Mouse (Mus musculus) neural tube, embryonic 13.5 days (tissue): ENCODE data around the gene Dmbt1. TPM values are rescaled to one million over a fixed set of nuclear protein-coding genes. Genes with fewer than 3 reads are reported as not detected.
"Not testable (repeated sequence)": the region's sequence is repeated elsewhere in the genome, so short reads cannot be mapped to it uniquely, and the experiment has no call there.

Source experiments
- ATAC-seq: fragments of 200-750 bp; cut with Nextera tagmentation; 2 replicates; pipeline ENCODE4 v1.8.0; 2017; ENCODE audit warnings: low read depth, mild to moderate bottlenecking, moderate TSS enrichment, moderate library complexity
- H3K27ac ChIP-seq: fragments of 300-500 bp; sonication (generic); replicated peaks from 2 replicates; pipeline ENCODE4 v1.5.1; 2015; ENCODE audit warnings: moderate library complexity, mild to moderate bottlenecking, inconsistent platforms
- H3K27me3 ChIP-seq: fragments of 300-500 bp; sonication (generic); 2 replicates; pipeline ENCODE4 v1.6.1; 2015; ENCODE audit warnings: mild to moderate bottlenecking, inconsistent platforms
- H3K36me3 ChIP-seq: fragments of 300-500 bp; sonication (generic); 2 replicates; pipeline ENCODE4 v1.6.1; 2015; ENCODE audit warnings: mild to moderate bottlenecking, inconsistent platforms
- H3K4me1 ChIP-seq: fragments of 300-500 bp; sonication (generic); replicated peaks from 2 replicates; pipeline ENCODE4 v1.6.1; 2015; ENCODE audit warnings: inconsistent platforms
- H3K4me2 ChIP-seq: fragments of 300-500 bp; sonication (generic); 2 replicates; pipeline ENCODE4 v1.6.1; 2015; ENCODE audit warnings: inconsistent platforms, mild to moderate bottlenecking, moderate library complexity
- H3K4me3 ChIP-seq: fragments of 300-500 bp; sonication (generic); 2 replicates; pipeline ENCODE4 v1.5.1; 2015; ENCODE audit warnings: mild to moderate bottlenecking, inconsistent platforms
- H3K9ac ChIP-seq: fragments of 300-500 bp; sonication (generic); 2 replicates; pipeline ENCODE4 v1.6.1; 2015; ENCODE audit warnings: moderate library complexity, mild to moderate bottlenecking, inconsistent platforms
- H3K9me3 ChIP-seq: fragments of 300-500 bp; sonication (generic); 2 replicates; pipeline ENCODE4 v1.6.1; 2016; ENCODE audit warnings: inconsistent platforms
- WGBS: fragments of 180-500 bp; shearing (Covaris S2); methylation state at CpG from one replicate; pipeline ENCODE4 v1.1.7; 2015; 5-methylcytosine and 5-hydroxymethylcytosine counted together
- polyA plus RNA-seq: library from polyadenylated mRNA; unstranded; fragments of >200 nt; fragmentation: Nextera tagmentation; extraction: Ambion mirVana; gene quantifications from 2 replicates; pipeline ENCODE4 v1.2.1, GENCODE M21; 2015

Dmbt1 gene
- polyA plus RNA-seq, 1 experiment from 2014 or later: not detected

- WGBS: 93% methylated on average over 2 of the region's 2 CpGs
- H3K4me3 ChIP-seq: no peak overlapping the region
- no peak overlapping the region for H3K9ac ChIP-seq
- no peaks in the 10 kb centered on the region for H3K36me3 ChIP-seq
- no peak overlapping the region for H3K27ac ChIP-seq
- ATAC-seq: no peak
- no peak overlapping the region for H3K4me2 ChIP-seq
- H3K4me1 ChIP-seq: no peaks in the 10 kb centered on the region
- H3K27me3 ChIP-seq: no peaks in the 10 kb centered on the region
- H3K9me3 ChIP-seq: peaks cover 17% of the 10 kb centered on the region
Observed at GRCm38 (mm10) chr7:131007221-131007620, 24.6 kb upstream of the Dmbt1 start.

GRCm38 (mm10) chr7:131009178-131009577 is 22.7 kb upstream of the Dmbt1 start:
- H3K27me3 ChIP-seq: no peaks in the 10 kb centered on the region
- H3K4me3 ChIP-seq: no peak overlapping the region
- ATAC-seq: no peak
- 75% methylated on average over 5 of the region's 5 CpGs for WGBS
- H3K9ac ChIP-seq: no peak overlapping the region
- H3K4me1 ChIP-seq: no peaks in the 10 kb centered on the region
- no peak overlapping the region for H3K27ac ChIP-seq
- H3K36me3 ChIP-seq: no peaks in the 10 kb centered on the region
- H3K9me3 ChIP-seq: peaks cover 17% of the 10 kb centered on the region
- no peak overlapping the region for H3K4me2 ChIP-seq

- no peak for ATAC-seq
- Histone ChIP-seq H3K4me1 (no peaks in the 10 kb centered on the region), H3K27me3 (no peaks in the 10 kb centered on the region), H3K4me2 (no peak overlapping the region), H3K27ac (no peak overlapping the region), H3K4me3 (no peak overlapping the region), H3K9me3 (peaks cover 7% of the 10 kb centered on the region), H3K9ac (no peak overlapping the region), H3K36me3 (no peaks in the 10 kb centered on the region)
- 89% methylated on average over 1 of the region's 1 CpGs for WGBS
Observed at GRCm38 (mm10) chr7:131011901-131012300, 20.0 kb upstream of the Dmbt1 start.

GRCm38 (mm10) chr7:131019181-131019580 is 12.7 kb upstream of the Dmbt1 start:
- H3K4me2 ChIP-seq: no peak overlapping the region
- peaks cover 6% of the 10 kb centered on the region for H3K9me3 ChIP-seq
- H3K27ac ChIP-seq: no peak overlapping the region
- H3K9ac ChIP-seq: no peak overlapping the region
- 88% methylated on average over 2 of the region's 2 CpGs for WGBS
- no peak for ATAC-seq
- H3K27me3 ChIP-seq: no peaks in the 10 kb centered on the region
- no peaks in the 10 kb centered on the region for H3K4me1 ChIP-seq
- no peak overlapping the region for H3K4me3 ChIP-seq
- no peaks in the 10 kb centered on the region for H3K36me3 ChIP-seq

DNA sequence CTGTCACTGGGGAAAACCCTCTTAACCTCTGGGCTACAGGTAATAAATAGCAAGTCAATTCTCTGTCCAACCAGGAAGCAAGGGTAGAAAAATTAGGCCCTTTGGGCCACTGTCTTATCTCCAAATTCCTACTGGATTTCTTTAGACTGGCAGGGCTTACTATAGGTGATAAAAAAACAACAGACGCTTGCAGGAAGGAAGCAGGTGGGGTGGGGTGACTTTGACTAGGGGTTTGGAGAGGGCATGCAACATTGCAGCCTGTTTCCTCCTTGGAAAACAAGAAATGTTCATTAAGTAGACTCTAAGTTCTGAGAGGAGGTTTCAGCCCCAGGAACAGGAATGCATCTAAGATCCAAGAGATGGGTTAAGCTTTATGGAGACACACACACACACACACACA is 7.0 kb upstream of the Dmbt1 start:
- ATAC-seq: no peak
- Histone ChIP-seq H3K27me3 (no peaks in the 10 kb centered on the region), H3K4me1 (no peaks in the 10 kb centered on the region), H3K27ac (no peak overlapping the region), H3K9ac (no peak overlapping the region), H3K4me3 (no peak overlapping the region), H3K9me3 (no peaks in the 10 kb centered on the region), H3K4me2 (no peak overlapping the region), H3K36me3 (no peaks in the 10 kb centered on the region)
- 84% methylated on average over 1 of the region's 1 CpGs for WGBS

- no peaks in the 10 kb centered on the region for H3K27me3 ChIP-seq
- no peaks in the 10 kb centered on the region for H3K36me3 ChIP-seq
- H3K9me3 ChIP-seq: no peaks in the 10 kb centered on the region
- H3K9ac ChIP-seq: no peak overlapping the region
- 82% methylated on average over 1 of the region's 1 CpGs for WGBS
- H3K4me3 ChIP-seq: no peak overlapping the region
- H3K4me2 ChIP-seq: no peak overlapping the region
- H3K27ac ChIP-seq: no peak overlapping the region
- H3K4me1 ChIP-seq: no peaks in the 10 kb centered on the region
- ATAC-seq: no peak
Observed at GRCm38 (mm10) chr7:131027557-131027956, 4.3 kb upstream of the Dmbt1 start.

DNA sequence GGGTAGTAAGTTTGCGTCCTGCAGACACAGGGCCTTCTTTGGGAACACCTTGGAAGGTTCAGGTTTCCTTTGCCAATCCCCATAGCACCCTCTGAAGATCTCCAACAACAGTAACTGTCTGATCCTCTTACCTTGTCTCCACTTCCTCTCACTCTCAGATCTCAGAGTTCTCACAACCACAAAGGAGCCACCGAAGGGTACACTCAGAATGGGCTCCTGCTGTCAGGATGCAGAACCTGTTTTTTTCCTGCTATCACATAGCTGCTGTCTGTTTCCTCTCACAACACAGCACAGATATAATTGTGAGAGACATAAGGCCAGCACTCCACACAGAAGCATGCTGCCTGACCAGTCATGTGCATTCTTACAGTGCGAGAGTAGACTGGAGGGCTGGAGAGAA is 4.5 kb downstream of the Dmbt1 start:
- H3K4me3 ChIP-seq: no peak overlapping the region
- H3K36me3 ChIP-seq: no peaks in the 10 kb centered on the region
- H3K4me1 ChIP-seq: no peaks in the 10 kb centered on the region
- H3K27me3 ChIP-seq: no peaks in the 10 kb centered on the region
- no peak overlapping the region for H3K27ac ChIP-seq
- H3K9me3 ChIP-seq: no peaks in the 10 kb centered on the region
- H3K4me2 ChIP-seq: no peak overlapping the region
- no peak overlapping the region for H3K9ac ChIP-seq
- ATAC-seq: no peak
- WGBS: 86% methylated on average over 3 of the region's 3 CpGs

DNA sequence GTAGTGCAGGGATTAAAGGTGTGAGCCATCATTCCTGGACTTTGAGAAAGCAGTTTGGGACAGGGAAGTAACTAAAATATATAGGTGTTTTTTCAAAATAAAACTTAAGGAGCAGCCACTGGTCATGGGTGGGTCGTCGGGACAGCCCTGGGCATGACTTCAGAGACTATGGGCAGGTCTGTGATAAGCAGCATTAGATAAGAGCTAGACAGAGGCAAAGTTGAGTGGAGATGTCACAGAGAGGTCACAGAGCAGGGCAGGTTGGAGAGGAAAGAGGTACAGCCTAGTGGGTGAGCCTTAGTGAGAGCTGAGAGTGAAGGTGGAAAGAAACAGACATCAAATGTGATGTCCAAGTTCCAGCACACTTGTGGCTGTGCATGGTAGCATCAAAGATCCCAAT is 5.2 kb downstream of the Dmbt1 start:
- Histone ChIP-seq H3K27ac (no peak overlapping the region), H3K4me2 (no peak overlapping the region), H3K4me3 (no peak overlapping the region), H3K36me3 (no peaks in the 10 kb centered on the region), H3K4me1 (no peaks in the 10 kb centered on the region), H3K9ac (no peak overlapping the region), H3K27me3 (no peaks in the 10 kb centered on the region), H3K9me3 (no peaks in the 10 kb centered on the region)
- no peak for ATAC-seq
- WGBS: 94% methylated on average over 2 of the region's 2 CpGs

DNA sequence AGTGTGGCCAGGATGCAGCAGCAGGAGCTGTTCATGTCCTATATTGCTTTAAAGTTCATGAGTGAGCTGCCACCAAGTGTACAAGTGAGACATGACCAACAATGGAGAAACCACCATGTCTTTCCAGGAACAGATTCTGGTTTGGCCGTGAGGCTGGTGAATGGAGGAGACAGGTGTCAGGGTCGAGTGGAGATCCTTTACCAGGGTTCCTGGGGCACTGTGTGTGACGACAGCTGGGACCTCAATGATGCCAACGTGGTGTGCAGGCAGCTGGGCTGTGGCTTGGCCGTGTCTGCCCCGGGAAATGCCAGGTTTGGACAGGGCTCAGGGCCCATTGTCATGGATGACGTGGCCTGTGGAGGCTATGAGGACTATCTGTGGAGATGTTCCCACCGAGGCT is 8.9 kb downstream of the Dmbt1 start:
- WGBS: 92% methylated on average over 8 of the region's 8 CpGs
- ATAC-seq, H3K9ac ChIP-seq, H3K36me3 ChIP-seq, H3K27me3 ChIP-seq, H3K4me1 ChIP-seq, H3K27ac ChIP-seq, H3K9me3 ChIP-seq, H3K4me3 ChIP-seq, H3K4me2 ChIP-seq: not testable (repeated sequence)

GRCm38 (mm10) chr7:131042657-131043056 is 10.8 kb downstream of the Dmbt1 start:
- 68% methylated on average over 1 of the region's 1 CpGs for WGBS

GRCm38 (mm10) chr7:131045258-131045835 is 13.5 kb downstream of the Dmbt1 start:
- H3K9ac ChIP-seq, H3K27ac ChIP-seq, H3K4me1 ChIP-seq, H3K4me3 ChIP-seq, H3K4me2 ChIP-seq, H3K27me3 ChIP-seq, H3K9me3 ChIP-seq, ATAC-seq, H3K36me3 ChIP-seq: not testable (repeated sequence)
- 38% methylated on average over 3 of the region's 3 CpGs for WGBS

More at GRCm38 (mm10) chr7:131042657-131043056, 10.8 kb downstream of the Dmbt1 start:
- Histone ChIP-seq H3K4me3 (no peak overlapping the region), H3K27ac (no peak overlapping the region), H3K9me3 (no peaks in the 10 kb centered on the region), H3K4me2 (no peak overlapping the region), H3K9ac (no peak overlapping the region), H3K27me3 (no peaks in the 10 kb centered on the region), H3K36me3 (no peaks in the 10 kb centered on the region), H3K4me1 (no peaks in the 10 kb centered on the region)
- no peak for ATAC-seq

- H3K9ac ChIP-seq, H3K9me3 ChIP-seq, H3K27me3 ChIP-seq, H3K27ac ChIP-seq, H3K4me3 ChIP-seq, H3K4me2 ChIP-seq, H3K36me3 ChIP-seq, H3K4me1 ChIP-seq, ATAC-seq: not testable (repeated sequence)
- 84% methylated on average over 8 of the region's 8 CpGs for WGBS
Observed at GRCm38 (mm10) chr7:131049829-131050228, 18.0 kb downstream of the Dmbt1 start.

- Histone ChIP-seq H3K27me3 (no peaks in the 10 kb centered on the region), H3K9me3 (no peaks in the 10 kb centered on the region), H3K9ac (no peak overlapping the region), H3K4me3 (no peak overlapping the region), H3K4me2 (no peak overlapping the region), H3K27ac (no peak overlapping the region), H3K36me3 (no peaks in the 10 kb centered on the region), H3K4me1 (no peaks in the 10 kb centered on the region)
- no peak for ATAC-seq
Observed at GRCm38 (mm10) chr7:131054808-131055370, 23.0 kb downstream of the Dmbt1 start.
